Mouse (Mus musculus) lung, postnatal 14 days (tissue): Measurements from ENCODE around the gene Ccdc50.

ENCODE experiments used
- DNase-seq: peaks from one replicate; pipeline ENCODE4 v3.0.0; 2021

The Ccdc50 gene

DNA sequence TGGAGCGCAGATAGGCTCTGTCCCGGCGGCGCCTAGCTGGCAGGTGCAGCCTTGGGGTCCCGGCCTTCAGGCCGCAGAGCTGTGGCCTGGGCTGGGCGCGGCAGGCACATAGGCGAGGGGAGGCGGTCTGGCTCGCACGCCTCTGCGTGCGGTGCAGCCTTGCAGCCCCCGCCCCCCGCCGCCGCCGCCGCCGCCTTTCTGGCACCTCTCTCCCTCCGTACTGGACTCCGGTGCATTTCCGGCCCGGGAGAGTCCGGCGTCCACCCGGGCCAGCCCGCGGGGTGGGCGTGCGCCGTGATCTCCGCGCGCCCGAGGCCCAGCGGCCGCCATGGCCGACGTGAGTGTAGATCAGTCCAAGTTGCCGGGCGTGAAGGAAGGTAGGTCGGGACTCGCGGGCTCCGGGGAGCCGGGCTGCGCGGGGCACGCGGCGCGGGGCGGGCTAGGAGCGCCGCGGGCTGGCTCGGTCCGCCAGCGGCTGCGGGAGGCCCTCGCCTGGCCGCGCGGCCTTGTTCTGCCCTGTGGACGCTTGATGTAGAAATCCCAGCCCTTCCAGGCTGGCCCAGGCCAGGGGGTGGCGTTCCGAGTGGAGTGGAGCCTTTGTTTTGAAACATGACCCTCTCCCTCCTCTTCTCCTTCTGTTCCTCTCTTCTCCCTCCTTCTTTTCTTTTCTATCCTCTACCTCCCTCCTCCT is at the start of gene Ccdc50:
Gene Ccdc50, plus strand, starts transcription at position 109 of the 691 bp plus-strand sequence.
- peak; percentile 80 for DNase-seq

DNA sequence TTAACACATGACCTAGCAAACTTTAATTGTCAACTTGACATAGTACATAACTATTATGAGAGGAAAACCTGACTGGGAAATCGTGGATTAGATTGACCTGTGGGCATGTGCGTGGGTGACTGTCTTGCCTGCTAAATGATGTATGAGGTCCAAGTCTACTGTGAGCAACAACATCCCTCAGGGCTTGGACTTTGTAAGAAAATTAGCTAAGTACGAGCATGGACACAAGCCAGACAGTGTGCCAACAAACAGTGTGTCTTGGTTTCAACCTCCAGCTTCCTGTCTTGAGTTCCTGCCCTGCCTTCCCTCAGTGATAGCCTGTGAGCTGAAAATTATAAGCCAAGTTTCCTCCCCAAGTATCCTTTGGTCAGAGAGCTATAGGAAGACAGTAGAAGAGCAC is 41.1 kb upstream of the Ccdc50 start:
- DNase-seq: no peak

DNA sequence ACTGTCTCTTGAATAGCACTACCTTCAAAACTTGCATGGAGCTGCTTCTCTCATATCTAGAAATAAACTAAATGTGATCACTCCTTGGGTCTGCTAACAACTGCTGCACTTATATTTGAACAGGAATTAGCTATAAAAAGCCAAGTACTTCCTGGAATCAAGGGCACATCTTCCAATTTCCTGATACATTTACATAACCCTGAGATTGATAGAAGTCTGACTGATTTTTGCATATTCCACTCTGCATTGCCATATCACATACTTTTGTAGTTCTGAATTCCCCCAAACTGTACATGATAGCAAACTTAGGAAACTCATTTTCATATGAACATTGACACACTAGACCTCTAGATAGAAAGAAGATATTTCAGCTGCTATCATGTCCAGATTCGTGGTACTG is 40.3 kb upstream of the Ccdc50 start:
- no peak for DNase-seq

DNA sequence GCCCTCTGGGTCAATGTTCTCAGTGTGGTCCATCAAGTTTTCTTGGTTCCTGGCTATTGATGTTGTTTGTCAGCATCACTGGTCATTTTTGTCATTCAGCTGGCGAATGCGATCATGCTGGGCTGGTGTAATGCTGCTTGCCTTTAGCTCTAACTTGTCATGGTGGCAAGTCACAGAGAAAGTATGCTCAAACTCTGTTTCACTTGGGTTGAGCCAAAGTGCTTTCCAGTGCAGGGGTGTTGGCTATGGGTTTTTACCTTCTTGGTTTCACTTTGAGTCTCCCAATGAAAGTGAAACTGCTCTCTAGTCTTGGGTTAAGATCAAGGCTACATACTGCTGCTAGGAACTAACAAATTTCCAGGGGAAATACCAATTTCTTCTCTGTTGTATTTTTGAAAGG is 39.4 kb upstream of the Ccdc50 start:
- no peak for DNase-seq

DNA sequence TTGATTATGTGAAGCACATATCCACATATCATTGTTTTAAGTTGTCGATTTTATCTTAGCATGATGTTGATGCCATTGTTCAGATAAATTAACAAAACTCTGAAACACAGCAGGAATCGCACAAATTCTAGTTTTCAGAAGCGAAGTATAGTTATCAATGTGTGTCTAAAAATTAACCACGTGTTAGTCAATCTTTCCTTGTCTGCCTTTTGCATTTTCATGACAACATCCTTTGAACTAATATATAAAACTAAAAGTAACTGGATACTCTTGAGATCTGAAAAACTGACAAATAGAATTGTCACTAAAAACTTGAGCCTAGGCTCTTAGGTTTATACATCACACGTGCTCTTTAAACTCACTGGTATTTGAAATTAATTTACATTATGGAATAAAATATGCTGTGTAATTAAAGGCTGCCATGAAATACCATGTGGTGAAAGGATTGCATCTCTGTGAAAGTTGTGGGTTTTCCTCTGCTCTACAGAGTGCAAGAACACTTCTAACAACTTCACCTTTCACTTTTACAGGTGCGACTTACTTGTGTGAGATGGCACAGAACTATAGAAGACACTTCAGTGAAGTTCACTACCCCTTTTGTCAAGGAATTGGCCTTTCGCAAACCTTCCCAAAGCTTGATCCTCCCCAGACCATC is 38.7 kb upstream of the Ccdc50 start:
- DNase-seq: no peak

DNA sequence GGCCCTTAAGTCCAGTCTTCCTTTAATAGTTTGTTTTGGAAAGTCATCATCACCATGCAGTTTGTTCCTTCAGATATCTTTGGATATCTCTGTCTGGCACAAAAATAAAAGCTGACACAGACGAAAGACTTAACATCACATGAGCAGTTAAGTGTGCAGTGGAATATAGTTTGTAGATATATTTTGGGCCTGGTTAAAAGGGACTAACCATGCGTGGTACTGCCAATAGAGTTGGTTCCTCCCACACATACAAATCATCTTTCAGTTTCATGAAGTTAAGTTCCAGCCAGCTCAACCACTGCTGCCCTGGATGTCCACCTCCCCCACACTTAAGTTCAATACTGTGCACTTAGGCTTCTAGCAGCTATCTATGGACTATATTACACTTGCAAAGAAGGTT is 34.2 kb upstream of the Ccdc50 start:
- no peak for DNase-seq

DNA sequence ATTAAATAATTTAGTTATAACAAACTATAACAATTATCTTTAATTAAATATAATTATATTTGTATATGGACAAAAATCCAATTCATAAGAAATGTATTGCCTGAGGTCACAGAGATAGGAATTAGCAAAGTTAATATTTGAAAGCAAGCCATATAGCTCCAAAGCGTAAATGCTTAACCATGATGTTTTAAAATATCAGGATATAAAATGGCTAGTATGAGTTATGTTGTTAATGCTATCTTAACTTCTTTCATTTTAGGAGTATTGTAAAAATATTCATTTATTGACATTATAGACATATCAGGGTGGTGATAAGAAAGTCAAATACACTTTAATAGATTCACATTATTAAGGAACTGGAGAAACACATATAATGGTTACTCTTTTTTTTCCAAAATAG is 28.6 kb upstream of the Ccdc50 start:
- no peak for DNase-seq

DNA sequence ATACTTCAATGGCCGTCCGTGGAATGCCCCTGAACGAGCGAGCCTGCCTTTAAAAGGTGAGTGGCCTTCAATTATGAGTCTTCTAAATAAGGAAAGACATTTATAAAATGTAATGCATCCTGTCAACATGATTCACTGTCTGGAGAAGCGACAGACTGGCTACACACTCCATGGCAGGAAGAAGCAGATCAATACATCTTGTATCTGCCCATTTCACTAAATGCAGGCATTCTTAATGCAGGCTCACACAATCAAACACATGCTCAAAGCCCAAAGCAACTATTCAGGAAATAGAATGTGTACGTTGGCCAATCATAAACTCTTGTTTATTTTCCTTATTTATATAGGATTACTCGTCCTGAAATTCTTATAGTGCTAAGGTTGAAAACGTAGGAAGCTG is 18.5 kb upstream of the Ccdc50 start, which contains the start of gene Uts2b:
Gene Uts2b, minus strand, starts transcription at position 49 of the 400 bp plus-strand sequence.
- DNase-seq: no peak

DNA sequence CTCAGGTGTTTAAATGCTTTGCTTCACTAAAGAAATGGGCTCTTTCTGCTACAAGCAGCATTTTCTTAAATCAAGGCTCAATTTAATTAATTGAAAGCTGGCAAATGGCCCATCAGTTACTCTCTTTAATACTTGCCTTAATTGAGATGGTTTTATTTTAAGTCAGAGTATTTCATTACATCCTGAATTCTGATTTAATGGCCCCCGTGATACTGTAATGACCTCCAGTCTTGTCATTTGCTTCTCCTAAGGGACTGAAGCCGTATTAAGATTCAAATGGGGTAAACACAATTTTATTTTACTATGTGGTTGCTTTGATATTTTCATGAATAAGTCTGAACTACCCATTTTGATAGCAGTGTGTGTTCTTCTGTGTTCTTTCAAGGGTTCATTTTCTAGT is 18.0 kb upstream of the Ccdc50 start:
- DNase-seq: no peak

DNA sequence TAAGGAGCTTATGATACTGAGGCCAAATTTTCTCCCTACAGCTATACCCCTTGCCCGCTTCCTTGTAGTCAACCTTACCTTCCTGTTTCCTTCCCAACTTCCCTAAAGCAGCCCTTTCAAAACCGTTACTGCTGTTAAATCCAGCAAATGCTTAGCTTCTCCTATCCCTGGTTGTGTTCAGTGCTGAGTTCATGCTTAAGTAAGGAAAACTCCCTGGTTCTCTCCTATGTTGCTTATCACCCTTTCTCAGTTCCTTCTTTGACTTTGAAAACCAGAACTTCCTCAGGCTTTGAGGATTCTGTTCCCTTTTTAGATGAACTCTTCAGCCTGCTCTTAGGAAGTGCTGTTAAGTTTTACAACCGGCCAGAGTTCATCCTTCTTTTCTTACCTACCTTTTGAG is 14.5 kb upstream of the Ccdc50 start:
- DNase-seq: no peak

DNA sequence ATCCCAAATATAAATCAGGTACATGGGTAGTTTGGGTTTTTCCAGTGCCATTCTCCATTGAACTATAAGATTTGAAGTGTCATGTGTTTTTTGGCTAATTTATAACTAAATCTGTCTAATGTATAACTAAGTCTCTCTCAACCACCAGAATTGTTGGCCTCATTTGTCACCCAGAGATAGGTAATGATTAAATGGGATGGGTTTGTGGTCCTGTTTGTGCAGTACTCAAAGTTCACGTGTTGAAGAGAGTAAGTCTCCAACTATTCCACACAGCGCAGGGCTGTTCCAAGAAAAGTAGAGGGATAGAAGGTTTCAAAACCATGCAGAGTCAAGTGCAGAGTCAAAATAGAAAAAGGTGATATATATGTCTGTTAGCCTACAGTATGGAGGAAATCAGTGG is 13.4 kb upstream of the Ccdc50 start:
- DNase-seq: no peak

DNA sequence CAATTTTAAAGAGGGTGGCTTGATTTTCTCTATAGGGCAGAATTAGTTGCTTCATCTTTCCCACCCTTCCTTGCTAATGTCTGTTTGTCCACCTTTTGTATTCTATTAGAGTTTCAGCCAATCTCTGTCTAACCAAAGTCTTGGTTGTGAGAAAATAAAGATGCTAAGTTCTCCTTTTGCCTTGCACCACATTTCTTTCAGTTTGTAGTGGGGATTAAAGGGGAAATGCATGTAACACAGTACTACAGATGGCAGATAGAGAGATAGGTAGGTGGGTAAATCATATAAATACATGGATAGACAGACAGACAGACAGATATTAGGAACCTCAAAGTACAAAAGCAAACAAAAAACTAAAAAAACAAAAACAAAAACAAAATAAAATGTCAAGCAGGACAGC is 12.1 kb upstream of the Ccdc50 start:
- no peak for DNase-seq

DNA sequence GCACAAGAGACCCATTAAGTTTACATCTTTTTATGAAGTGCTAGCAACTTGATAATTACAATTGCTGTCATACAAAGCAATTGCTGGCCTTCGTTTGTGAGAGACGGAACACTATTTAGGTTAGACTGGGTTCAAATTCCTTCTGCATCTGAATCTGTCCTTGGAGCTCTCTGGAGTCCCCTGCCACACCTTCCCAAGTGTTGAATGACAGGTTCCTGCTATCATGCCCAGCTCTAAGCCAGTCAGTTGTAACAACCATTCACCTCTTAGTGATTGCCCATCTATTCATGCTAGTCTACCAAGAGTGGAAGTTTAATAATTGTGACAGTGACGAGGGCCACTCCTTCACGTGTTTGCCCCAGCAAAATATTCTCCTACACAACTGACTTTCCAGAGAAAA is 6.5 kb upstream of the Ccdc50 start:
- no peak for DNase-seq

DNA sequence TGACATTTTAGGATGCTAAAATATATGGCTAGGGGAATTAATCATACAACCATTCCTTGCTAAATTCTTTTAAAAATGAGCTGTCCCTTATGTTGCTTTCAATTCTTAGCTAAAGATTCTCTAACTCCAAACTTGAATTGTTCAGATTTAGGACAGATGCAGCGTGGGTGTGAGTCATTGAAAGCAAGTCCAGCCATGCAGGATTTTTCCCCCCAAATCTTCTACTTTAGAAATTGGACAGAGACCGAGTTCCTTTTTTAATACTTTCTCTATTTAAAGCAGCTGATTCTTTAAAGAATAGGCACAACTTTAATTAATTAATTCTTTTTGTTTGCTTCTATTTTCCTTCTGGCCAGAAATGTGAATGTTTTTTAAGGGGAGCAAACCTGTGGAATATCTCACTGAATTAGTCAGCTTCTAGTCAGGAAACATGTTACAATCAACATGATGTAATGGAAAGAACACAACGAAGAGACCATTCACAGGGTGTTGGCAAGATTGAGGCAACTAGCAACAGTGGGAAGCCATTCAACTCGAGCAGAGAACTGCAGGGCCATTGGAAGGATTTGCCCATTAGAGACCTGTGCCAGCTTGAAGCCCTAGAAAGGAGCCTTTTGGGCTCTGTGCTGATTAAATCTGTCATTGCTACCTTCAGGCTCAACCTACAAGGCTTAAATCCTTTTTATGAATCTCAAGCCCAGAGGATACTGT is 3.6 kb upstream of the Ccdc50 start:
- DNase-seq: no peak

DNA sequence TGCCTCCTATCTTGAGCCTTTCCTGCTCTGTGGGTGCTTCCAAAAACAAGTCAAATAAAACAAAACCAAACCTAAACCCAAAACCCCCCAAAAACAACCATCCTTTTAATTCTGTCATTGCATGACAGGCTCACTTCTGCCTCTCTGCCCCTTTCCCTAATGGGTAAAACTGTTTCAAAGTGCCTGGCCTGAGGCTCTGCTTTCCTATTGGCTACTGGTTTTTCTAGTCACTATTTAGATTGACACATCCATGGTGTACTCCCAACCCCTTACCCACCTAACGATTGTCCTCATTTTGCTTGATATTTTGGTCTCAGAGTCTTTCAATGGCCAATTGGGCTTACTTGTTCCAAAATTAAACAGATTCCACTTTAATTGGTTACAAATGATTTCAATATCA is 3.0 kb upstream of the Ccdc50 start:
- DNase-seq: no peak

DNA sequence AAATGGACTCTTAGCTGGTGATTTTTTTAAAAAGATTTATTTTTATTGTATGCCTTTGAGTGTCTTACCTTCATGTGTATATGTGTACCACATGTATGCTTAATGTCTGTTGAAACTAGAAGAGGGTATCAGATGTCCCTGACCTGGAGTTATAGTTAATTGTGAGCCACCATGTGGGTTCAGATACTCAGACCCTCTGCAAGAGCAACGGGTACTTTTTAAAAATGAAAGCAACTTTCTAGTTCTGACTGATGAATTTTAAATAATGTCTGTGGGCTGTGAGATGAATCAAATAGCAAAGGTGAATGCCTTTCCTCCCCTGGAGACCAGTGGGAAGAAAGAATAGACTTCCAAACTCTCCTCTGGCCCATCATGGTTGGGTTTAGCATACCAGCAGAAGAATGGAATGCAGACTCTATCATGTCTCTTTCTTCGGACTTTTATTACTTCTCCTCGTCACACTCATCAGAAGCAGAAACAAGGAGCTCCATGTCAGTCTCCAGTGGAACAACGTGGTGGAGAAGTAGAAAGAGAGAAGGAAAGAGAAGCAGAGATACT is 1.7 kb upstream of the Ccdc50 start:
- DNase-seq: no peak

DNA sequence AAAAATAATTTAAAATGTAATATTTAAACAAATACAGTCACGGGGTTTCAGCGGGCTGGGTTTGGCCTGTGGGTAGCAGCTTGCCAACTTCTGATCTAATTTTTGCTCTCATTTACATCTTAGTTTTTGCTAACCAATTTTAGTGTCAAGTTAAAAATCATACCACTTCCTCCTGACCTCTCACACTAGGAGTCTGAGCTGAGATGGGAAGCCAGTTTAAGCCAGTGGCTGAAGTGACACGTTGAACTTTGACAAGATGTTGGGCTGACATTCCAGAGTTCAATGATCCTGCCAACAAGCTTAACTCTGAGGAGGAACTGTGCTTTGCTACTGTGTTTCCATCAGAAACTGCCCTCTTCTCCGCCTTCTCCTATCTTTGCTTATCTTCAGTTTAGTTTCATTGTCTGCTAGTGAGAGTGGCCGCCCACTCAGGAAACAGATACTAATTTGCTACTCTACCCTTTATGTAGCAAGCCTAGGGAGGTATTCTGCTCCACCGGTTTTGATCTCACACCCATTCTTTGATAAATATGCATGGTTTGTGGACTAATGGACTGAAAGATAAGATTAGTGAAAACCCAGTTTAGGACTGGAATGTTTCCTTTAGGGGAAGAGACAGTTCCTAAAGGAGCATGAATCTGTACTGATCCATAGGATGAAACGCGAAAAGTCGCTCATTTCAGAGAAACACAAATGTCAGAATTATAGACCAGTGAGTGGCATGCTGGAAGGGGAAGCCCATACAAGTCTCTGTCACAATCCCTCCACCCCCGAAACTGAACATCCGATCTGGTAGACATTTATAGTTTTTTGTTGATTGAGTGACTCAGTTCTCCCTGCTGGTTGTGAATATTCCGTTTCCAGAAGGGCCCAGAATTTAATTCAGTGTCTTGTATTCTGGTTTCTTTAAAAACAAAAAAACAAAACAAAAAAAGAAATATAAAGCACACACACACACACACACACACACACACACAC is 746 bp upstream of the Ccdc50 start:
- DNase-seq: peak; percentile 14

DNA sequence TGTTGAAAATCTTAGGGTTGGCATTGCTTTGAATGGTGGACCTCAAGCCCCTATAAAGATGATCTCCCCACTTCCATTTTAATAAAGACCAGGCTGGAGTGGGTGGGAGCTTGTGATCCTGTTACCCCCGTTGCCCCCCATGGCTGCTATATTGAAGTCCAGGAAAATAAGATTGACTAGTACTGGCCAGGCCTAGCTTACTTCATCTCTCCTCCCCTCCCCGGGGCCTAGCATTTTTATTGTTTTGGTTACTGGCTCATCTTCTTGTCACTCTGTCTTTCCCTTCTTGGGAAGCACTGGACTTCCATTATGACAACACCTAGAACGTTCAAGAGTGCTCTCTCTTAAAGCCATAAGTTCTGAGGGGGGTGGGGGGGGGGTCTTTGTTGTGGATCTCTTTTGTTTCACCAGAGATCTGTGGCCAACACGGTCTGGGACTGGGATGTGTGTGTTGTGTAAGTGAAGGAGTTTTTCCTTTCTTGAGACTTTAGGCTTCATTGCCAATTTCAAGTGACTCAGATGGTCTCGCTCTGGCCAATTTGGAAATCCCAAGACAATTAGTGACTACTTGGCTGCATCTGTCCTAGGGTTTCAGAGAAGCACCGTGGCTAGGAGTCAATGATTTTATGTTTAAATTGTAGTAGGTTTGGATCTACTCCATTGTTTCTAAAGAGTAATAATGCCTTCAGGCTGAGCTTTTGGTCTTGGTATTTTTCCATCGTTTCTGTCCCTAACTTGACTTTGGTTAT is 1.0 kb downstream of the Ccdc50 start:
- peak; percentile 7 for DNase-seq

DNA sequence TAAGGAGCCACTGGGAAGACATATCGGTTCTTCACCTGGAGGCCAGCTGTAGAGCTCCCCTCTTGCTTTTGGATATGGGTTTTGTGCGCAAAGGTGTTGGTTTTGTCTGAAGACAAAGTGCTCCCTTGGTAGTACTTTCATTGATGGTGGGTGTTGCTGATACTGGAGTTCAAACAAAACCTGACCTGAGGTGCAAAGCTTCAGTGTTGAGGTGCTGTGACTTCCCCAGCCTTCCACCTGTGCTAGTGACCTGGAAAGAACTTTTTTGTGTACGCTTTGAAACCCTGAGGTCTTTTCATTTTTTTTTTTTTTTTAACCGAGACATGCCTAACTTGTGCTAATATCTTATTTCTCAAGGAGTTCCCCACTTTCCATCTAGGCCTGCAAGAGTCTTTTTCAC is 1.6 kb downstream of the Ccdc50 start:
- no peak for DNase-seq

DNA sequence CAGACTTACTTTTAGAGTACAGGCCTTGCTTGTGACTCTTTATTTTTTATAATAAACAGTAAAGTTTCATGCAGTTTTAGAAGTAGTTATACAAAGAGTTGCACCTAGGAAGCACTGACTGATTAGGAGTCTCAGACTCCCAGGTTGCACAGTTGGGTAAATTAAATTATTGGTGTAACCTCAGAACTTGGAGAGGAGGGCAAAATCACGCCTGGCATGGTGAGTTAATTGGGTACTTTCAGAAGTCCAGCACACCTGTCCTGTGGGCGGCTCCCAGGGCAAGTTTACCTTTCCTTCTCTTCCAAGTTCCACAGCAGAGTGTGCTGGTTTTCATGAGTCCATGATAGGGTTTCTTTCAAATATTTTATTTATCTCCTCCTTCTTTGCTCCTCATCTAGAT is 3.2 kb downstream of the Ccdc50 start:
- DNase-seq: no peak

DNA sequence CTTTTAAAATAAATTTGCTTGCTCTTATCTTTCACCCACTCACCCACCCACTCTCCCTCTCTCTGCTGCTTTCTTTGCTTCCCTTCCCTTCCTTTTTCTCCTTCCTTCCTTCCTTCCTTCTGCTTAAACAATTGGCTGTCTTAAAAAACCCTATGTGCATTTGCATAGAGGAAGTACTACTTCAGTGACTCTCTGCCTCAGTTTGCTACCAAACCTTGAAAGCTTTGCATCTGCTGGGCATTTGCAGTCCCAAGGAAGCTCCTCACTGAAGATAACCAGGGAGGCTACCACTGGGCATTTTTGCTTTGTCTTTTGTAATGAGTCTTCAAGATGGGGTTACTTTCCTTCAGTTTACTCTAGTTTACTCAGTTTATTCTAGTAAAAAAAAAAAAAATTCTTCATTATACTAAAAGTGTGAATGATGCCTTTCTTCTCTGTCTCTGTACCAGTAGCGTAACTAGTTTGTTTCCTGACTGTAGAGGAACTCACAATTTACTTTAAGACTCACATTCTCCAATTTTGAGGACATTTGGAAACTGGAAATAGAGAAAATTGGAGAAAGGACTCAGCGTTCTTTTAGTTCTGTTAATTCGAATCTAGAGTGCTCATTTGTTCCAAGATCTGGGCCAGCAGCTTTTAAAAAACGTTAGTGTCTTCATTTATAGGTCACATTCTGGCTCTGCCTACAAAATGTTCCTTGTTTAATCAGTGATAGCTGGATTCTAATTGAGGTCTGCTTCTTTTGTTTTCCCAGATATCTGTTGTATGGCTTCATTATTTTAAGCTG is 6.8 kb downstream of the Ccdc50 start:
- DNase-seq: no peak
